Mouse (Mus musculus) heart, adult 10 weeks (tissue): Measurements from ENCODE around the gene Olfr340. TPM values are rescaled to one million over a fixed set of nuclear protein-coding genes. Genes with fewer than 3 reads are reported as not detected.

Source experiments
- polyA plus RNA-seq: library from polyadenylated mRNA; stranded (reverse); fragments of 350-450 nt; fragmentation: Illumina TruSeq; extraction: RNeasy Lipid Tissue Mini Kit (QIAGEN cat#74804); gene quantifications from one replicate; pipeline ENCODE4 v1.2.3, GENCODE M21; 2014; ENCODE audit warnings: low read depth, low replicate concordance

Gene Olfr340
- not detected for polyA plus RNA-seq

GRCm38 (mm10) chr2:36452287-36452686 lies at the start of gene Olfr340:
TSS of gene Olfr340 (plus strand) at chr2:36452587.

GRCm38 (mm10) chr2:36418647-36419046 lies 33.7 kb upstream of the Olfr340 start, which contains the start of gene Olfr339:
TSS of gene Olfr339 (plus strand) at chr2:36418947.

DNA sequence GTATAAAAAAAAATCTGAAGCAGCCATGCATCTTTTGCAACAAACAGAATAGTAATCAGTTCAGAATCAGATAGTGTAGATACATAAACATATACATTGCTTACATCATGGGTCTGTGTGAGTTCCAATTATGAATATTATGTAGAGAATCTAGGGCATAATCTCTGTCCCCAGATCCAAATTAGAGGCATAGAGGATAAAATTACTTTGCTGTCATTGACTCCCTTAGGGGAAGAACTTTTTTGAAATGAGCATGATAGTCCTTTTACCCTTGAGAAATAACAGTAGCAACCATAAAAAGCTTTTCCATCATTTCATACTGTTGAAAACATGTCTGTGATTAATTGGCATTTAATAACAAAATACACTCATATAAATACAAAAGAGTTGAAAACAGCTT lies 30.0 kb downstream of the Olfr340 start, which contains the start of gene Olfr341:
Gene Olfr341, minus strand, starts transcription at position 101 of the 400 bp plus-strand sequence.

Other genes starting within 250 kb of the Olfr340 start
- 12.8 TPM for gene Ptgs1, start 222.2 kb upstream of the Olfr340 start, polyA plus RNA-seq
- gene Olfr338, start 79.1 kb upstream of the Olfr340 start, polyA plus RNA-seq: not detected
- gene Olfr339, start 33.6 kb upstream of the Olfr340 start, polyA plus RNA-seq: not detected
- not detected for gene Olfr341, start 29.9 kb downstream of the Olfr340 start, polyA plus RNA-seq
- not detected for gene Olfr342, start 72.4 kb downstream of the Olfr340 start, polyA plus RNA-seq
- gene Olfr344, start 114.1 kb downstream of the Olfr340 start, polyA plus RNA-seq: not detected
- not detected for gene Olfr345, start 187.5 kb downstream of the Olfr340 start, polyA plus RNA-seq
- gene Olfr346, start 233.2 kb downstream of the Olfr340 start, polyA plus RNA-seq: not detected